Mouse (Mus musculus): Measurements from ENCODE around the gene Ambp.

The Ambp gene

DNA sequence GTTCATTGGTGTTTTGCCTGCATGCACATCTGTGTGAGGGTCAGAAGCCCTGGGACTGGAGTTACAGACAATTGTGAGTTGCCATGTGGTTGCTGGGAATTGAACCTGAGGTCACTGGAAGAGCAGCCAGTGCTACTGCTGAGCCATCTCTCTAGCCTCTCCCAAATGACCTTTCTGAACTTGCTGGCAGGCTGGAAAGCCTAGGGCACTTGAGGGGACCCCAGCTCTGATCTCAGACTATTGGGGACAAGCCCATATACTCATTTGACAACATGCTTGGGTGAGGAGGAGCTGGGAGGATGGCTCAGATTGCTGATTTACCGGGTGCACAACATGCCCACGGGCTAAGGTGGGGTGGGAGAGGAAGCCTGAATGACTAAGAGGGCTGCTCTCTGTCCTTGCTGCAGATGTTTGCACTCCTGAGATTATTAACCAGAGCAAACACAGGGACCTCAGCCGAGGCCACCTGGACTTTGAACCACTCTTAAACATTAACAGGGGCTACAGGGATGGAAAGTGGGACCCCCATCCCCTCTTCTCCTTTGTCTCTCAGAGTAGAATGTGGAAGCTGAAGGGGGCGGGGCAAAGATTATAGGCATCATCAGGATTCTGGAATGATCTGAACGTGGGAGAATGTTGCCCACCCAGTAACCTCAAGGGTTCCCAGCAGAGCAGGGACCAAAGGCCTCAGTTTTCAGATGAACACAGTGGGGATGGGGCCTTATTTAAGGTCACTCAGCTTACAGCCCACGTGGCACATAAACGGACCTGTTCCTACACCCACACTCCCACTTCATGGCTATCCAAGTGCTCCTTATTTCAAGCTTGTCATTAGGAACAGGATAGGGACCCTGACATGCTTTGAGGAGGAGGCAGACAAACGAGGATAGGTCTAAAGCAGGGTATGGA is 2.4 kb upstream of the Ambp start:
- Histone ChIP-seq H3K36me3 (ENCODE audit: control insufficient read depth, insufficient read depth, low read length, poor library complexity, severe bottlenecking) (no peaks in the 10 kb centered on the region), H3K27me3 (ENCODE audit: control insufficient read depth, insufficient read depth, low read length, poor library complexity, severe bottlenecking) (no peaks in the 10 kb centered on the region)
- no peak for DNase-seq (ENCODE audit: low read depth, low spot score)

DNA sequence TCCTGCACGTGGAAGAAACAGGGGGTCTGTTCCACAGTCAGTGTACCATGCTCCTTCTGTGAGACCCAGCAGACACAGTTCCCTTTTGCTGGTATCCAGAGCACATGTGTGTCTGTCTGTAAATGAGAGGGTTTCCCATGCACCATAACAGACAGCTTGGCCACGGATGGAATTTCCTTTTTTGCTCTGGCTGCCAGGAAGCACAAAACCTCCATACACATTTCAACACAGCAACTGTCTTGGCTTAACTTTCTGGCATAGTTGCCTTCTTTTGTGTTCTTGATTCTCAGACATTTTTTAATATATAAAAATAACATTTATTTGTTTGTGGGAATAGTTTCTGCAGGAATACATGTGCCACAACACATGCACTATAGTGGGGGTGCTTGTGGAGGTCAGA is 997 bp upstream of the Ambp start:
- no peak for DNase-seq (ENCODE audit: low read depth, low spot score)

DNA sequence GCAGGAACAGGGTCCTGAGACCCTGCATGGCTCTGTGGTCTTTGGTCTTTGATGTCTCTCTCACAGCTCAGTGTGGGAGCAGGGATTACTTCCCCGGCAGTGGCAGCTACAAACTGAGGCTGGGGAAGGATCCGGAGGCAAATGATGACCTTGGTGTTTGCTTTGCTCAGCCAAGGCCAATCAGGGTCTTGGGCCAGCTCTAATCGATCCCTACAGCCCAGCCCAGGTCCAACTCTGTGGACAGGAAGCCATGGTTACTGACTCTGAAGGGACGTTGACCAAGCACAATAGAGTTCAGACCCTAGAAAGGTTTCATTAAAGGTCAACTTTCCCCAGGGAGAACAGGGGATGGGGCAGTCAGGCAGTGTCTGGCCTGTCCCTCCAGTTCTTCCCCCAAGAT is 571 bp downstream of the Ambp start:
- Histone ChIP-seq H3K36me3 (ENCODE audit: control insufficient read depth, insufficient read depth, low read length, poor library complexity, severe bottlenecking) (no peaks in the 10 kb centered on the region), H3K27me3 (ENCODE audit: control insufficient read depth, insufficient read depth, low read length, poor library complexity, severe bottlenecking) (no peaks in the 10 kb centered on the region)
- no peak for DNase-seq (ENCODE audit: low read depth, low spot score)

More for the DNA sequence above, 997 bp upstream of the Ambp start:
- Histone ChIP-seq H3K36me3 (ENCODE audit: control insufficient read depth, insufficient read depth, low read length, poor library complexity, severe bottlenecking) (no peaks in the 10 kb centered on the region), H3K27me3 (ENCODE audit: control insufficient read depth, insufficient read depth, low read length, poor library complexity, severe bottlenecking) (no peaks in the 10 kb centered on the region)

DNA sequence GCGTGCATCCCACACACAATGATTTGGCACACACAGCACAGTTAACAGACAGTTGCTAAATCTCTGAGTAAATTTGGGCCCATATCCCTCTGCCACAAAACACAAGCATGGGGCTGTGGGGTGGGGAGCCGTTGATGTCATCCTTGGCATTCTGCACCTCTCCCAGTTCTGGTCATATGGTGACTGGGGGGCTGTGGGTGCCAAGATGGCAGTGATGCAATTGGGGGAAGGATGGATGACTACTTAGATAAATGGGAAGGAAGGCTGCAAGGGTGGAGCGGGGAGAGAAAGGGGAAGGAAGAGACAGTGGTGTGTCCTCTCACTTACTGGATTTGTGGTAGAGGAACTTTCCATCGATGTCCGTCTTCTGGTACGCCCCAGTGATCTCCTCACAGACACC is 3.5 kb downstream of the Ambp start:
- no peaks in the 10 kb centered on the region for H3K36me3 ChIP-seq (ENCODE audit: control insufficient read depth, insufficient read depth, low read length, poor library complexity, severe bottlenecking)
- no peak for DNase-seq (ENCODE audit: low read depth, low spot score)
- no peaks in the 10 kb centered on the region for H3K27me3 ChIP-seq (ENCODE audit: control insufficient read depth, insufficient read depth, low read length, poor library complexity, severe bottlenecking)

DNA sequence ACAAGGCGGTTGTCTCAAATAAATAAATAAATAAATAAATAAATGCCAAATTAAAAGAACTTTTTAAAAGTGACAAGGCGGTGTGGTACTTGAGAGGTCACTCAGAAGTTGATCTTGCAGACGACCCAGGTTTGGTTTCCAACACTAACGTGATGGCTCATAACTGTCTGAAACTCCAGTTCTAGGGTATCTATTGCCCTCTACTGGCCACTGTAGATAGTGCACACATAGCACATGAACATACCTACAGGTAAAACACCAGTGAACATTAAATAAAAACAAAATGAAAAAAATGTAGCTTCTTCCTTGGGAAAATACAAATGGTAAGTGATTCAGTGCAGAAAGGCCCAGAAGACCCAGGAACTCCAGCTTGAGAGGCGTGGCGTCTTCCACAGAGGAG is 7.3 kb downstream of the Ambp start:
- DNase-seq (ENCODE audit: low read depth, low spot score): no peak

DNA sequence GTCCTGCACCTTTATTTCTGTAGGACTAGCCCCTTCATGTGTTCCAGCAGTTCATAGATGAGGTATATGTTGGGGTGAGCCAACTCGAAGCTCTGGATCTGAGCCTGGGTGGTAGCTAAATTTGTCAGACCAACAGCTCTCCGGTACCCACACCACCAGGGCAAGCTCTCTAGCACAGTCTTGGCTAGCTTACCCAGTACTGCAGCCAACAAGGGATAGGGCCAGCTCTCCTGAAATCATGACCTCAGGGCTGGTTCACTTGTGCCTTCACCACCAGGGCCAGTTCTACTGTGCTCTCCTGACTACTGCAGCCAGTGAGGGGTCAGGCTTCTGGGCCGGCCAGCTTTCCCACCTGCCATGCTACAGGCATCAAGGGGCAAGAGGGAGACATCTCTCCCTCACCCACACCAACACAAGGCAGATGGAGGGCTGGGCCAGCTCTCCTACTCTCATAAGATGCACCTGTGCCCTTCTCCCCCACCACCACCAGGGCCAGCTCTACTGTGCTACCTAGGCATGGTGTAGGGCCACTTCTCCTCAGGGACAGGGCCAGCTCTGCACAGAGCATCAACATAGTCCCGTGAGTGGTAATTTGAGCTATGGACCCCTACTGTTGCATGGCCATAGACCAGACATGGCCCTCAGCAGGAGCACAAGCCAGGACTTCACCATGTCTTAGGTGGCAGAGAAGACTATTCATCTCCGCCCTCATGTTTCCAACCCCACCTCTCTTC is 24.5 kb downstream of the Ambp start:
- DNase-seq (ENCODE audit: low read depth, low spot score): no peak
- Histone ChIP-seq H3K36me3 (ENCODE audit: control insufficient read depth, insufficient read depth, low read length, poor library complexity, severe bottlenecking) (no peaks in the 10 kb centered on the region), H3K27me3 (ENCODE audit: control insufficient read depth, insufficient read depth, low read length, poor library complexity, severe bottlenecking) (no peaks in the 10 kb centered on the region)

More for the DNA sequence above, 7.3 kb downstream of the Ambp start:
- no peaks in the 10 kb centered on the region for H3K27me3 ChIP-seq (ENCODE audit: control insufficient read depth, insufficient read depth, low read length, poor library complexity, severe bottlenecking)
- H3K36me3 ChIP-seq (ENCODE audit: control insufficient read depth, insufficient read depth, low read length, poor library complexity, severe bottlenecking): no peaks in the 10 kb centered on the region

DNA sequence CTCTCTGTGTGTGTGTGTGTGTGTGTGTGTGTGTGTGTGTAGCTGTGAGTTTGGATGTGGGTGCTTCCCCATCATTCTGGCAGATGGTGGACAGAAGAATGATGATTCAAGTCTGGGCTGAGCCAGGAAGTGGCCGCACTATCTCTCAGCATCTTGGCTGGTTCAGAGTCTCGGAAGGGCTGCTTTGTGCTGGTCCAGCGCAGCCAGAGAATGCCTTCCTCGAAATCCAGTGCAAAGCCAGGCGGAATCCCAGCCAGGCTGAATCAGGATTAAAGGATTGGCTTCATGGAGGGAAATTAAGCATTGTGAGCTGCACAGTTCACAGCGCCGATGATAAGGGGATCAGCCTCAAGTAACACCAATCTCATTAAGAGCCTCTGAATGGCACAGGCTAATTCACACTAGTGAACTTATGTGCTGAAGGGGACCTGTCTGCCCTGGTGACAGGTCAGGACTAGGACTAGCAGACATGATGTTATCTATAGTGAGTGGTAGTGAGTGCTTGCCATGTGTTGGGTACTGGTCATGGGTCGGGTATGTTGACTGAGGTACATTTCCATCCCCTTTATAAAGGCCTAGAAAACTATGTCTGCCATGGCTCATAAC is 29.6 kb downstream of the Ambp start:
- Histone ChIP-seq H3K36me3 (ENCODE audit: control insufficient read depth, insufficient read depth, low read length, poor library complexity, severe bottlenecking) (no peaks in the 10 kb centered on the region), H3K27me3 (ENCODE audit: control insufficient read depth, insufficient read depth, low read length, poor library complexity, severe bottlenecking) (no peaks in the 10 kb centered on the region)
- DNase-seq (ENCODE audit: low read depth, low spot score): no peak

DNA sequence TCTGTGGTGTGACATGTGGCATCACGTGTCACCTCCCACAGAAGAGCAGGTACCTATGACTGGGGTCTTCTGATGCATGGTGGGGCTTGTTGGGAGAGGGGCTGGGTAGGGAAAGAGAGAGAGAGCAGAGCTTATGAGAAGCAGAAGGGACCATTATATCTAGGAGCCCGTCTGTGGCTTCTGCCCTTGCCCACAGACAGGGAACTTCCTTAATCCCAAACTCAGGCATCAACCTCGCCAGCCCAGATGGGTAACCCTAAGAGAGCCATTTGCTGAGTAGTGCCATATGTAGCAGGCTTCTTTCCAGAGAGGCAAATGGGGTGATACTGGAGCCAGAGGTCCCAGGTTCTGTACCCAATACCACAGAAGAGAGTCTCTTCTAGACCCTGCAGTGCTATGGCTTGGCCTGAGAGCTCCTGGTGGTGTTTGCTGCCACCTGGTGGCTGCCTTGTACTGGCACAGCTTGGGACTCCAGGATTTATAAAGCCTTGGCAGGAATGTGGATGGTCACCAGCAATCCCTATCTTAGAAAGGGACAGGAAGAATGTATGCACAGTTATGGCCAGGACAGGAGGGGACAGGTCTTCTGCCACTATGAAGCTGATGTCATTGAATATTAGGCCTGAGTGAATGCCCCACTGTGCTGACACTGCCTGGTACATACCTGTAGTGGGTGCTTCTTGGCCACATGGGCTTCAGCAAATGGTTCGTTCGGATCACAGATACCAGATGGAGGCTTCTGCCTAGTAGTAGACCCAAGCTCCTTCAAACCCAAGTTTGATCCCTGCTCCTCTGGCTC is 35.8 kb downstream of the Ambp start:
- DNase-seq (ENCODE audit: low read depth, low spot score): peak; percentile 61
- H3K27me3 ChIP-seq (ENCODE audit: control insufficient read depth, insufficient read depth, low read length, poor library complexity, severe bottlenecking): no peaks in the 10 kb centered on the region
- no peaks in the 10 kb centered on the region for H3K36me3 ChIP-seq (ENCODE audit: control insufficient read depth, insufficient read depth, low read length, poor library complexity, severe bottlenecking)

DNA sequence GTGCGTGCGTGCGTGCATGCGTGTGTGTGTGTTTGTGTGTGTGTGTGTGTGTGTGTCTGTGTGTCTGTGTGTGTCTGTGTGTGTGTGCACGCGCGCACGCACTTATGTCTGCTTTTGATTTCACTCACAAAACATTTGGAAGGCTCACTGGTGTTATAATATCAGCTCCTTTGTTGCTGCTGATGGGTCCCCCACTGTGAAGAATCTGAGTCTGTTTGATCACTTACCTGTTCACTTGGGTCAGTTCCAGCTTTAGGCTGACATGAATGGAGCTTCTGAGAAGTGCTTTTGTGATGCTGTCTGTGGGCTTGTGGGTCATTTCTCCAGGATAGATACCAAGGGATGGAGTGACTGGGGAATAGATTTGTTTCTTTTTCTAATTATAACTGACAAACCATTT is 48.9 kb downstream of the Ambp start:
- DNase-seq (ENCODE audit: low read depth, low spot score): no peak
- H3K27me3 ChIP-seq (ENCODE audit: control insufficient read depth, insufficient read depth, low read length, poor library complexity, severe bottlenecking): no peaks in the 10 kb centered on the region
- H3K36me3 ChIP-seq (ENCODE audit: control insufficient read depth, insufficient read depth, low read length, poor library complexity, severe bottlenecking): no peaks in the 10 kb centered on the region

DNA sequence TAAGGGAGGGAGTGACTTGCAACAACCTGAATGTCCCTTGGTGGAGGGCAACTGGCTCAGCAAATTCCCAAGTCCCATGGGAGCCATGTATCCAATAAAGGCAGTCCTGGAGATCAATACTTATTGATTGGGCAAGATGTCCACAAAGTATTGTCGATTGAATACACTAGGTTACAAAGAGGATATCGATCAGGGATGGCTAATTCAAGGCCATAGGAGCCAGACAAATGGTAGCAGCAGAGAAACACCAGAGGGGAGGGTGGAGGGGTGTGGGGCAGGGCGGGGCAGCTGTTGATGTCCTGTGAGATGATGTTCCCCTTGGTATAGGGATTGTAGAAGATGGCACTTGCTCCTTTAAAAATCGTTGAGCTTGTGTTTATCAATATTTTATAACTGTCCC is 52.6 kb downstream of the Ambp start:
- no peak for DNase-seq (ENCODE audit: low read depth, low spot score)
- Histone ChIP-seq H3K36me3 (ENCODE audit: control insufficient read depth, insufficient read depth, low read length, poor library complexity, severe bottlenecking) (no peaks in the 10 kb centered on the region), H3K27me3 (ENCODE audit: control insufficient read depth, insufficient read depth, low read length, poor library complexity, severe bottlenecking) (no peaks in the 10 kb centered on the region)

DNA sequence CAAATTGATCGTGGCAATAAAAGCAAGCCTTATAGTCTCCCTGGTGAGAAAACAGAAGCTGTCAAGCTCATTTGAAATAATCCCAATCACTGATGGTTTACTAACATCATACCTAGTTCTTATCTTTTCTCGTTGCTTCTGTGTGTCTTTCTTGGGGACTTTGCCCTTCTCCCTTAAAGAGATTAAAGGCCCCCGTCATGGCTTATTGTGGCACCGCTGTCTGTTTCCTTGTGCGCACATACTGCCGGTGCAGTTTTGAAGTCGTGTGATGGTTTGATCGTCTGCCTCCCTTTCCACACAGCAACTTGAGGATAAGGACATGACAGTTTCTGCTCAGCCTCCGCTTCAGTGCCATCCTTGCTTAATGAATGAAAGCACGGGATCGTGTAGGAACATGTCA is 54.1 kb downstream of the Ambp start:
- Histone ChIP-seq H3K27me3 (ENCODE audit: control insufficient read depth, insufficient read depth, low read length, poor library complexity, severe bottlenecking) (no peaks in the 10 kb centered on the region), H3K36me3 (ENCODE audit: control insufficient read depth, insufficient read depth, low read length, poor library complexity, severe bottlenecking) (no peaks in the 10 kb centered on the region)
- no peak for DNase-seq (ENCODE audit: low read depth, low spot score)

DNA sequence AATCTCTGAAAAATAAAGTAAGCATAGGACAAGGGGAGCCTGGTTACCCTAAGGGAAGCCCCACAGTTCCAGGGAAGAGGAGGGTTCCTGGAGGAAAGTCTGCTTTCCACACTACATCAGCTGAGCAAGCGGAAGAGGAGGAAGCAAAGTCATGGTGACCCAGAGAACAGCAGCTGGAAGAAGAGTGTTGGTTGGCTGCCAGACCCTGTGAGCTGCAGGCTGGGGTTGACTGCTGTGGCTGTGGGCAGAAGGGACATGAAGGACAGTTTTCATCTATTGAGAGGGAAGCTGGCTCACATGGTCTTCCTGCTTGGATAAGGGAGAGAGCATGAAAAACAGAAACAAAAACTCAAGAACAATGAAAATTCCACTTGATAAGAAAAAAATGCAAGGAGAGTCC is 57.0 kb downstream of the Ambp start:
- Histone ChIP-seq H3K27me3 (ENCODE audit: control insufficient read depth, insufficient read depth, low read length, poor library complexity, severe bottlenecking) (no peaks in the 10 kb centered on the region), H3K36me3 (ENCODE audit: control insufficient read depth, insufficient read depth, low read length, poor library complexity, severe bottlenecking) (no peaks in the 10 kb centered on the region)
- no peak for DNase-seq (ENCODE audit: low read depth, low spot score)

Data from splenic B cell, adult 2 months (primary cell).